Comparison of ENCODE assay signal across 9 mouse cellular contexts in genomic region chr6:48742422-48743351, GRCm38 (mm10). TPM values are rescaled to one million over a fixed set of nuclear protein-coding genes. Genes with fewer than 3 reads are reported as not detected.
DNase-seq lines count a peak whose midpoint lies in the region; ATAC-seq and TF ChIP-seq lines count a peak whose summit lies in the region.
"Had no signal": no experiment of that assay in that cellular context is flagged by ENCODE, and none has a peak within 500 bp of the region (broad histone marks: within the 10 kb centered on the region; RNA-seq: fewer than 3 reads in every experiment).

No protein-coding gene starts in this region.

- no peak overlapping the region; the same call in 1 of the 2 replicates for H3K27ac ChIP-seq in forebrain, embryonic 10.5 days
- H3K27ac ChIP-seq in kidney, adult 2 months (ENCODE audit: insufficient read depth, low read depth, low read length): peak overlapping the region; percentile 82
- no peak overlapping the region for H3K27ac ChIP-seq in lung, postnatal 0 days (ENCODE audit: low read length)
- peak overlapping the region; percentile 58; the same call in 1 of the 2 replicates for H3K27ac ChIP-seq in stomach, embryonic 14.5 days (ENCODE audit: low read length)

- TF ChIP-seq POLR2A in kidney, adult 2 months (IDR thresholded peaks at IDR 0.05; ENCODE audit: low read depth, low read length): peak; percentile 50

- H3K9me3 ChIP-seq in forebrain, embryonic 10.5 days: no peaks in the 10 kb centered on the region
- no peaks in the 10 kb centered on the region for H3K9me3 ChIP-seq in lung, postnatal 0 days (ENCODE audit: low read length)
- no peaks in the 10 kb centered on the region for H3K9me3 ChIP-seq in stomach, embryonic 14.5 days (ENCODE audit: control insufficient read depth, low read depth, low read length)

- no peak overlapping the region for H3K9ac ChIP-seq in lung, postnatal 0 days (replicated peaks; ENCODE audit: low read depth)
- H3K9ac ChIP-seq in stomach, embryonic 14.5 days (replicated peaks; ENCODE audit: low read depth, low read length): peak overlapping the region; percentile 36; the same call in 1 of the 2 replicates

- peaks cover 28% of the 10 kb centered on the region for H3K4me1 ChIP-seq in forebrain, embryonic 10.5 days
- H3K4me1 ChIP-seq in kidney, adult 2 months (ENCODE audit: control insufficient read depth, insufficient read depth, low read length): peaks cover 9% of the 10 kb centered on the region; the same call in 1 of the 2 replicates
- peaks cover 7% of the 10 kb centered on the region; the same call in 1 of the 2 replicates for H3K4me1 ChIP-seq in lung, postnatal 0 days (ENCODE audit: insufficient read depth, low read depth, low read length)
- peaks cover 19% of the 10 kb centered on the region for H3K4me1 ChIP-seq in stomach, embryonic 14.5 days (ENCODE audit: control insufficient read depth, insufficient read depth, low read length)

- H3K4me3 ChIP-seq in forebrain, embryonic 10.5 days: peak overlapping the region; percentile 59
- peak overlapping the region; percentile 83 for H3K4me3 ChIP-seq in kidney, adult 2 months (ENCODE audit: insufficient read depth, low read depth, low read length)
- H3K4me3 ChIP-seq in lung, postnatal 0 days (ENCODE audit: low read depth, low read length): peak overlapping the region; percentile 18; the same call in 1 of the 2 replicates
- H3K4me3 ChIP-seq in stomach, embryonic 14.5 days (ENCODE audit: low read depth, low read length): peak overlapping the region; percentile 42

- WGBS in forebrain, embryonic 10.5 days: under 1% methylated on average over 52 of the region's 52 CpGs
- 14% methylated on average over 52 of the region's 52 CpGs for WGBS in kidney, adult 2 months
- 12% methylated on average over 48 of the region's 52 CpGs for WGBS in lung, postnatal 0 days
- WGBS in stomach, embryonic 14.5 days: 5% methylated on average over 52 of the region's 52 CpGs

- no peaks in the 10 kb centered on the region for H3K36me3 ChIP-seq in forebrain, embryonic 10.5 days (replicated peaks)
- H3K36me3 ChIP-seq in kidney, adult 2 months (ENCODE audit: control insufficient read depth, insufficient read depth, low read length): no peaks in the 10 kb centered on the region
- H3K36me3 ChIP-seq in lung, postnatal 0 days (ENCODE audit: insufficient read depth, low read length): no peaks in the 10 kb centered on the region
- no peaks in the 10 kb centered on the region for H3K36me3 ChIP-seq in stomach, embryonic 14.5 days (ENCODE audit: control insufficient read depth, insufficient read depth, low read length)

- TF ChIP-seq EP300 in lung, postnatal 0 days (IDR thresholded peaks at IDR 0.05): no peak

- DNase-seq in frontal cortex, postnatal 36 days (ENCODE audit: low spot score in 2 of 2): peak; percentile 7 to 11
- no peak for DNase-seq in frontal cortex, postnatal 25 days (ENCODE audit: low spot score in 2 of 2)
- peak; percentile 41 for DNase-seq in ES-CJ7 (ENCODE audit: low read depth, low spot score)
- peak; percentile 18 for DNase-seq in forebrain, embryonic 10.5 days (ENCODE audit: extremely low spot score, low spot score)
- DNase-seq in kidney, adult 2 months: peak; percentile 95
- peak; percentile 24 for DNase-seq in lung, postnatal 0 days (ENCODE audit: low spot score)
- no peak for DNase-seq in urinary bladder, adult 2 months (ENCODE audit: low spot score)

- H3K27me3 ChIP-seq in forebrain, embryonic 10.5 days (ENCODE audit: poor library complexity, severe bottlenecking): peaks cover 52% of the 10 kb centered on the region
- H3K27me3 ChIP-seq in kidney, adult 2 months (replicated peaks; ENCODE audit: control insufficient read depth, insufficient read depth, low read length): no peaks in the 10 kb centered on the region
- H3K27me3 ChIP-seq in lung, postnatal 0 days (replicated peaks; ENCODE audit: insufficient read depth, low read length): no peaks in the 10 kb centered on the region
- H3K27me3 ChIP-seq in stomach, embryonic 14.5 days (ENCODE audit: control insufficient read depth, insufficient read depth, low read length): peaks cover 9% of the 10 kb centered on the region; the same call in 1 of the 2 replicates
- H3K27me3 ChIP-seq: CH12.LX had no signal

- H3K4me2 ChIP-seq in lung, postnatal 0 days (replicated peaks; ENCODE audit: low read depth, low read length): peak overlapping the region; percentile 60
- peak overlapping the region; percentile 85 for H3K4me2 ChIP-seq in stomach, embryonic 14.5 days (replicated peaks; ENCODE audit: low read depth, low read length)

- no peak for ATAC-seq in lung, postnatal 0 days
- ATAC-seq in stomach, embryonic 14.5 days (ENCODE audit: insufficient number of reproducible peaks, insufficient read depth, low FRiP score, low read depth): no peak

- TF ChIP-seq CTCF in kidney, adult 2 months (conservative IDR thresholded peaks at IDR 0.05; ENCODE audit: insufficient read depth, insufficient read length, low read depth, low read length): peak; percentile 18; the same call in 1 of the 2 replicates
- TF ChIP-seq CTCF in lung, postnatal 0 days (IDR thresholded peaks at IDR 0.05): peak; percentile 23

RNA-seq across cellular contexts. Expression of gene Gimap5, which starts 3.3 kb away (rescaled TPM):
- 0.62 and 1.0 TPM in 2 replicates for polyA plus RNA-seq in forebrain, embryonic 10.5 days (2016; fragmentation: Nextera tagmentation; extraction: Ambion mirVana)
- polyA plus RNA-seq in kidney, adult 2 months (2012; rRNA removed): 16.2 and 19.6 TPM in 2 replicates
- polyA plus RNA-seq in lung, postnatal 0 days (2015; fragmentation: Nextera tagmentation; extraction: Ambion mirVana): 36.5 and 49.8 TPM in 2 replicates
- 5.5 and 8.2 TPM in 2 replicates for polyA plus RNA-seq in stomach, embryonic 14.5 days (2014; fragmentation: Nextera tagmentation; extraction: Ambion mirVana)
- 6.1 and 7.7 TPM in 2 replicates for polyA plus RNA-seq in urinary bladder, adult 2 months (2012; rRNA removed)

RNA-seq across cellular contexts. Expression of gene Gimap1, which starts 3.8 kb away (rescaled TPM):
- polyA plus RNA-seq in forebrain, embryonic 10.5 days (2016; fragmentation: Nextera tagmentation; extraction: Ambion mirVana): 5.9 and 6.1 TPM in 2 replicates
- 8.3 and 10.0 TPM in 2 replicates for polyA plus RNA-seq in kidney, adult 2 months (2012; rRNA removed)
- polyA plus RNA-seq in lung, postnatal 0 days (2015; fragmentation: Nextera tagmentation; extraction: Ambion mirVana): 61.8 and 74.6 TPM in 2 replicates
- 14.4 and 16.2 TPM in 2 replicates for polyA plus RNA-seq in stomach, embryonic 14.5 days (2014; fragmentation: Nextera tagmentation; extraction: Ambion mirVana)
- polyA plus RNA-seq in urinary bladder, adult 2 months (2012; rRNA removed): 3.0 and 5.5 TPM in 2 replicates

RNA-seq across cellular contexts. Expression of gene Gimap7, which starts 24.3 kb away (rescaled TPM):
- not detected in 2 replicates for polyA plus RNA-seq in forebrain, embryonic 10.5 days (2016; fragmentation: Nextera tagmentation; extraction: Ambion mirVana)
- polyA plus RNA-seq in kidney, adult 2 months (2012; rRNA removed): 0.20 and 0.97 TPM in 2 replicates
- 0.14 and 0.21 TPM in 2 replicates for polyA plus RNA-seq in lung, postnatal 0 days (2015; fragmentation: Nextera tagmentation; extraction: Ambion mirVana)
- polyA plus RNA-seq in stomach, embryonic 14.5 days (2014; fragmentation: Nextera tagmentation; extraction: Ambion mirVana): not detected in 2 replicates
- polyA plus RNA-seq in urinary bladder, adult 2 months (2012; rRNA removed): 0.65 and 1.0 TPM in 2 replicates

RNA-seq across cellular contexts. Expression of gene Gm28053, which starts 24.3 kb away (rescaled TPM):
- polyA plus RNA-seq in forebrain, embryonic 10.5 days (2016; fragmentation: Nextera tagmentation; extraction: Ambion mirVana): not detected in 2 replicates
- polyA plus RNA-seq in kidney, adult 2 months (2012; rRNA removed): not detected in 2 replicates
- polyA plus RNA-seq in lung, postnatal 0 days (2015; fragmentation: Nextera tagmentation; extraction: Ambion mirVana): 2.2 and 6.0 TPM in 2 replicates
- 1.9 and 3.8 TPM in 2 replicates for polyA plus RNA-seq in stomach, embryonic 14.5 days (2014; fragmentation: Nextera tagmentation; extraction: Ambion mirVana)
- 1.3 and 1.8 TPM in 2 replicates for polyA plus RNA-seq in urinary bladder, adult 2 months (2012; rRNA removed)

RNA-seq across cellular contexts. Expression of gene Gimap3, which starts 28.0 kb away (rescaled TPM):
- polyA plus RNA-seq in forebrain, embryonic 10.5 days (2016; fragmentation: Nextera tagmentation; extraction: Ambion mirVana): not detected in 2 replicates
- polyA plus RNA-seq in kidney, adult 2 months (2012; rRNA removed): 3.1 and 10.6 TPM in 2 replicates
- 0.31 and 0.61 TPM in 2 replicates for polyA plus RNA-seq in lung, postnatal 0 days (2015; fragmentation: Nextera tagmentation; extraction: Ambion mirVana)
- not detected in 2 replicates for polyA plus RNA-seq in stomach, embryonic 14.5 days (2014; fragmentation: Nextera tagmentation; extraction: Ambion mirVana)
- 5.4 and 7.9 TPM in 2 replicates for polyA plus RNA-seq in urinary bladder, adult 2 months (2012; rRNA removed)

Comparison
In these comparisons a context has a peak if more than half of its experiments do, and no peak if none do; other contexts are left out.
1. DNase-seq: peak in frontal cortex, postnatal 36 days (2 of 2), ES-CJ7 (single experiment), forebrain, embryonic 10.5 days (single experiment), kidney, adult 2 months (single experiment) and lung, postnatal 0 days (single experiment); none in frontal cortex, postnatal 25 days (0 of 2) and urinary bladder, adult 2 months (single experiment).
2. H3K27ac ChIP-seq: peak in kidney, adult 2 months (single experiment) and stomach, embryonic 14.5 days (single experiment); none in forebrain, embryonic 10.5 days (single experiment) and lung, postnatal 0 days (single experiment).
3. H3K4me3 ChIP-seq: peak in every context shown above with its lines; median percentile 83 in kidney, adult 2 months; 59 in forebrain, embryonic 10.5 days; 42 in stomach, embryonic 14.5 days; 18 in lung, postnatal 0 days.